24 mouse cellular contexts compared by ENCODE assay signal in the genomic region with DNA sequence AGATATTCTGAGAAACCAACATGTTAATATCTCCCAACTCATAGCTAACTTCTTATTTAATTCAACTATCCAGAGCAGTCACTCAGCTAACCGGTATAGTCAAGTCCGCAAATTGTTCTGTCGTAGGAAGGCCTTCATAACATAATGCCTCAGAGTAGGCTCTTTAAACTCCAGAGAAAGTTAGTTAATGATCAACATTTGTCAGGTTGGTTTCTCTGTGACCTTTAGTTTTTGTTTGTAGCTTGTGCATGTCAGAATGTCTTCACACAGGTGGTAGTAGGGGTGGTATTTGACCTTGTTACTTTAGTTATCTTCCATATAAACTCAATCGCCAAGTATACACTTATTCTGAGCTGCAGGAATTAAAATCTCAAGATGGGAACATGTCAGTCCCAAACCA.
"Had no signal": no experiment of that assay in that cellular context is flagged by ENCODE, and none has a peak within 500 bp of the region (broad histone marks: within the 10 kb centered on the region; RNA-seq: fewer than 3 reads in every experiment).

No protein-coding gene starts in this region.

- H3K36me3 ChIP-seq: heart, embryonic 10.5 days; heart, embryonic 12.5 days; hindbrain, embryonic 10.5 days; hindbrain, embryonic 12.5 days; intestine, embryonic 15.5 days; limb, embryonic 10.5 days; limb, embryonic 12.5 days; liver, embryonic 13.5 days had no signal

- DNase-seq: gastrocnemius, adult 2 months; gastrocnemius, postnatal 10 days; gastrocnemius, postnatal 25 days; heart, adult 18-20 months; heart, postnatal 10 days; heart, postnatal 4 days; kidney, adult 18-20 months; kidney, postnatal 14 days; liver, embryonic 13.5 days had no signal

- H3K4me2 ChIP-seq: heart, embryonic 12.5 days; hindbrain, embryonic 12.5 days; hindbrain, embryonic 14.5 days; intestine, embryonic 15.5 days; limb, embryonic 12.5 days; liver, embryonic 13.5 days had no signal

- H3K4me3 ChIP-seq: gastrocnemius, adult 2 months; heart, embryonic 10.5 days; heart, embryonic 12.5 days; hindbrain, embryonic 10.5 days; hindbrain, embryonic 12.5 days; intestine, embryonic 15.5 days; layer of hippocampus, adult 2 months; left cerebral cortex, adult 2 months; limb, embryonic 10.5 days; limb, embryonic 12.5 days; liver, embryonic 13.5 days had no signal

- H3K27me3 ChIP-seq: heart, embryonic 12.5 days; hindbrain, embryonic 12.5 days; intestine, embryonic 15.5 days; limb, embryonic 12.5 days; liver, embryonic 13.5 days had no signal

- H3K27ac ChIP-seq: gastrocnemius, adult 2 months; heart, embryonic 10.5 days; hindbrain, embryonic 10.5 days; hindbrain, embryonic 12.5 days; hindbrain, embryonic 14.5 days; intestine, embryonic 15.5 days; kidney, postnatal 0 days; layer of hippocampus, adult 2 months; left cerebral cortex, adult 2 months; limb, embryonic 10.5 days; limb, embryonic 12.5 days; liver, embryonic 13.5 days had no signal

- H3K9ac ChIP-seq: heart, embryonic 12.5 days; hindbrain, embryonic 12.5 days; hindbrain, embryonic 14.5 days; intestine, embryonic 15.5 days; limb, embryonic 12.5 days; liver, embryonic 13.5 days had no signal

- H3K4me1 ChIP-seq: heart, embryonic 10.5 days; heart, embryonic 12.5 days; hindbrain, embryonic 10.5 days; hindbrain, embryonic 12.5 days; intestine, embryonic 15.5 days; limb, embryonic 10.5 days; limb, embryonic 12.5 days; liver, embryonic 13.5 days had no signal

- ATAC-seq: forebrain, embryonic 16.5 days; hindbrain, embryonic 16.5 days; inflammation-experienced regulatory T-cells, adult 6 months; intestine, embryonic 15.5 days; intestine, postnatal 0 days had no signal

- H3K9me3 ChIP-seq: heart, embryonic 10.5 days; heart, embryonic 12.5 days; hindbrain, embryonic 10.5 days; hindbrain, embryonic 12.5 days; intestine, embryonic 15.5 days; limb, embryonic 10.5 days; limb, embryonic 12.5 days; liver, embryonic 13.5 days had no signal
